Mouse (Mus musculus): ENCODE data around the gene Nek7. TPM values are rescaled to one million over a fixed set of nuclear protein-coding genes. Genes with fewer than 3 reads are reported as not detected.

The Nek7 gene
- total RNA-seq, 2 experiments from 2014 or later: 51.2 to 56.9 TPM

DNA sequence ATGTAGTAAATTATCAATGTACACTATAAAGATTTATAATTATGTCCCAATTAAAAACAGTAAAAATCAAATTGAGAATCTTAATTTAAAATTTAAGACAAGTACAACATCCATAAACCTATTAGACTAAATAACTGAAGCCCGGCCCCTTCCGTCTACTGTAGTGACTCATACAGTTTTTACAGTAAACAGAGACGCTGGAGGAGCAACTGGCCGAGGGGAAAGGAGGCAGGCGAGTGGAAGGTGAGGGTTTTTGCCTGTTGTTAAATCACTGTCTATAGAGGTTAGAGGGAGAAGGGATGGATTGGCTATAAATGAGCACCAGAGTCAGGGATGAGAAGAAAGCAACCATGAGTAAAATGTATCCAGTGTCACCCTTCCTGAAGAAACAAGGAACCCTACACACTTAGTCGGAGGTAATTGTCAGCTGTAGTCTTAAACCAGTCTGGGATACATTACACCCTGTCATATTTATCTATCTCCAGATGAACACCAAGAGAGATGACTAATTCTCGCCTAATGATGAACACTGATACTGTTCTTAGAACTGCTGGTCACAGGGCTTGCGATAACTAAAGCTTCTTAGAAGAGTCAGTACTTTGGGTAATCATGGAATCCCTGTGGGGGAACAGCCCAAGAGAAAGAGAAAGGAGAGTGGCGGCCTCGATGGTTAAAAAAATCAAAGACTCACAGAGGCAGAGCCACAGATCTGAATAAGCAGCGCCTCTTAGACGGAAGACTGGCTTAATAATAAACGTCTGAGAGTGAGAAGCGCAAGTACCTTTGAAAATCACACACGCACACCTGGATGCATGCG is 84.0 kb downstream of the Nek7 start:
- intact Hi-C loops (cut with DNase I; ENCODE audit: low total_unique reads): no loop called here
- no peak for DNase-seq

DNA sequence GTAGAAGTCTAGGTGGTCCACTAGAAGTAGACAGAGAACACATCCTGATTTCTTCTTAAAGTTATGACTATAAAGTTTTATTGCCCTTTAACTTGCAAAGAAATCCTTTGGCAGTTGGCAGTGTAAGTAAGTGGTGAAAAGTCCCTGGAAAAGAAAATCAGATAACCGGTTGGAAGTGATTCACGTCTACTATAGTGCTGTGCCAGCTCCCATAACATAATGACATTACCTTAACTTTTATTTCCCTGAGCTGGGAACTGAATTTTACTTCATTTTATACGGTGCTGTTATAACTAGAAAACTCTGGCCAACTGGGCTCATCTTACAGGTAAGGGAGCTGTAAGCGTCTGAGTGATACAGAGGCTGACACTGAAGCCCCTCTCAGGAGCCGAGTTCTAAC is 89.3 kb downstream of the Nek7 start:
- intact Hi-C loops (cut with DNase I; ENCODE audit: low total_unique reads): no loop called here

DNA sequence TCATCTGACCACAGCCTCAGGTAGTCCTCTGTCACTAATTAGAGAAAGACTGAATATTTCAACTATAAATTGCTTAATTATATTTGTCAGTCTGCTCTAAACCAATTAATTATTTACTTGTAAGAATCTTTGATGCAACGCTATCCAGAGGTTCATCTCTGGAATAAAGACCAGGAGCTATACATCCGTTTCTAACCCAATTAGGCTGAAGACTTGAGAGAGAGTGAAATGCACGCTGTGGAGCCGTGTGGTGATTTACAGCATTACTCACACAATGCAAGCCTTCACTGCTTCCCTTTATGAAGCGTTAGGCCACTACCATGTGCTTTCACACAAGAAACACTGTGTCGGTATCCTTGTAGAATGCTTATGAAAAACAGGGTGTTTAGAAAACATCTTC is 96.0 kb downstream of the Nek7 start:
- intact Hi-C loops (cut with DNase I; ENCODE audit: low total_unique reads): no loop called here
- DNase-seq: no peak

More for the DNA sequence above, 89.3 kb downstream of the Nek7 start:
- DNase-seq: no peak

DNA sequence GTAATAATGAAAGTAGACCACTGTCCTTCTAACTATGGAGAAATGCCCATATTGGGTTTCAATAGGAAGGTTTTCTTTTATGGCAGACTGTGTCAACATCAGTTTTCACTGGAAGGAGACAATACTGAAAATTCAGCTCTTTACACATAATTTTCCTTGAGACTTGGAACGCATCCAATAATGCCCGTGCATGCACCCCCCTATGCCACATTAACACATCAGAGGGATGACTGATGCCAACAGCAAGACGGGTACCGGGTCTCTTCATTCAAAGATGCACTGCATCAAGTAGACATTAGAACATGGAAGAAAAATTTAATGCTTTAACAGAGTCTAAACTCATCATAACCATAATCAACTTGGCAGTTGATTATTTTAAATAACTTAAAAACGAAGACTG is 101.7 kb downstream of the Nek7 start:
- intact Hi-C loops (cut with DNase I; ENCODE audit: low total_unique reads): no loop called here
- DNase-seq: no peak

DNA sequence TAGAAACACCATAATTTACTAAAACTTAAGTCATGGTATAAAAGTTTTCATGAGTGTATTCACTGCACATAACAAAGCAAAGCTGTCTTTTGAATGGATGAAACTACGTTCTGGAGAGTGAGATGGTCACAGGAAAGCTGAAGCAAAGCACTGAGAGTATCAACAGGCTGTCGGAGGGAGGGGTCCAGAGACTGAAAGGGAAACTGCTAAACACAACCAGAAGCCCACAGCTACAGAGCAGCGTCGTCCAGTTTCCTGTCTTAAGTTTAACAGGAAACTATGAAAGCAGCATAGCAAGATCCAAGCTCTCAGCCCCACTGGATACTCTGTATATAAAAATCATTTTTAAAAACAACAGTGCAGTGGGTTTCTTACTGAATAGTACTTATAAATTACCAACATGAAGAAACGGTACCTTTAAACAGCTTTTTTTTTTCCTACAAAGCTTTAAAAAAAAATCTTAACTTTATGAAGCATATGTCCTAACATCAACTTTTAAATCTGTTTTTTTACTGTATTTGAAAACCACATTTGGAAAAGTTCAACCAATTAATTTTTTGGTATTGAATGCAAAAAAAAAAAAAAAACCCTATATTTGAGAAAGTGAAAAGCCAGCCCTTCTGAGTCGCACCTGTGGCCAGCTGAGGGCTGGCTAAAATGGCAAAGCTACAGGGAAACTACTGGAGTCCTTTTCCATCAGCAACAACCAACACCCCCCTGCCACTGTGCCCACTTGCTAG is 102.4 kb downstream of the Nek7 start:
- intact Hi-C loops (cut with DNase I; ENCODE audit: low total_unique reads): no loop called here

DNA sequence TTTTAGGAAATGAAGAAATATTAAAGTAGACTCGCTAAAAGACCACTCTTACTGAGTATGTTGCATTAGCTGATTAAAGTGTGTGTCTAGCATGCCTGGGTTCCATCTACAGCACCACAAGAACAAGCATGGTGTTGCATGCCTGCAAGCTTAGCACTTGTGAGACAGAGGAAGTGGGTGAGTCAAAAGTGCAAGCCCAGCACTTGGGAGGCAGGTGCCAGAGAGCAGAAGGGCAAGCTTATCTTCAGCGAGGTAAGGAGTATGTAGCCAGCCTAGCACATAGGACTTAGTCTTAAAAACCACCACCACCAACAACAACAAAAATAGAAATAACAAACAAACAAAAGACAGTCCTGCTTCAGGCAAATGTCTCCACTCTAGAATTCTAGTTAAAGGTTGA is 103.0 kb downstream of the Nek7 start:
- intact Hi-C loops (cut with DNase I; ENCODE audit: low total_unique reads): no loop called here
- no peak for DNase-seq

More for the DNA sequence above, 102.4 kb downstream of the Nek7 start:
- DNase-seq: no peak

DNA sequence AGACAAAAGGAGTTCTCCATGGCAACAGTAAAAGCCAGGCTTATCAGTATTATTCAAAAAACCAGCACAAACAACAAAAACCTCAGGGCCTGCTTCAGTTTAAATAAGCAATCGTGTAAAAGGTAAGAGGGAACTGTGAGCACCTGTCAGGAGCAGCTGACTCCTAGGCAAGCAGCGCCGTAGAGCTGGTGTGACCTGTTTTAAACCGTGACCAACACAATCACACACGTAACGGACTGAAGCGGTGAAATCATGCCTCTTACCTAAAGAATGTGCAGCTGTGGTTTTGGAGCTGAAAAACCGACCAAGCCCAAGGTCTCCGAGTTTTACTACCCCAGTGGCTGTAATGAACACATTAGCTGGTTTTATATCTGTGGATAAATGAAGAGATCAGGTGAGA is 104.6 kb downstream of the Nek7 start:
- no peak for DNase-seq
- intact Hi-C loops (cut with DNase I; ENCODE audit: low total_unique reads): no loop called here

DNA sequence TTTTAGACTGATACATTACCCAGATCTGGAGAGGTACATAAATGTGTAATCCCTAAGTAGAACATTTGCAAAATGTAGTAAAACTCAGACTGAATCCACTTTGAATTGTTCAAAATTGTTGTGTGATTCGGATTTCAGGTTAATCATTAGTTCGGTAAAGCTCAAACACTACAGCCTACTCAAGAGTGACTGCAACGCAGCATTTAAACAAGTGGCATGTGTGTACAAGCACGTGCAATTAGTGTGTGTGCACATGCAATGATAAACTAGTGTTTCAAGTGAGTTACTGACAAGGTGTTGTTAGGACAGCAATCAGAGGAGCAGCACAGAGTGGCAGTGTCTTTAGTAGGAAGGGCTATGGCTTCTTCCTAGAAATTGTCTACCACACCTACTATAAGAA is 106.0 kb downstream of the Nek7 start:
- intact Hi-C loops (cut with DNase I; ENCODE audit: low total_unique reads): no loop called here
- DNase-seq: no peak

DNA sequence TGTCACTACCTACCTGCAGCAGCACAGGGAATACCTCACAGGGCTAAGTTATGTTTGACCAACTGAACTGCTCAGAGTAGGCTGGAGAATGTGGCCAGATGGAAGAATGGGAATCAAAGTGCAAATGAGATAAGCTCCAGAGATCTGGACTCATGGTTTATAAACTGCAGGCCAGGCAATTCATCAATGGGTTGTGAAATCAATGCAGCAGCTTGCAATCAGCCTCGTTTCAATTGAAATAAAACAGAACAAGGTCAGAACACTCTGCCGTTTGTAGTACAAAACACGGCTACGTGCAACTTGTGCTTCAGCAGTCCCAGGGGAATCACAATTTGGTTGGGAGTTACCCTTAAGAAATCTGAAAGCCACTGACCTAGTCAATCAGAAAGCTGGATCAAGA is 109.4 kb downstream of the Nek7 start:
- intact Hi-C loops (cut with DNase I; ENCODE audit: low total_unique reads): no loop called here
- no peak for DNase-seq

DNA sequence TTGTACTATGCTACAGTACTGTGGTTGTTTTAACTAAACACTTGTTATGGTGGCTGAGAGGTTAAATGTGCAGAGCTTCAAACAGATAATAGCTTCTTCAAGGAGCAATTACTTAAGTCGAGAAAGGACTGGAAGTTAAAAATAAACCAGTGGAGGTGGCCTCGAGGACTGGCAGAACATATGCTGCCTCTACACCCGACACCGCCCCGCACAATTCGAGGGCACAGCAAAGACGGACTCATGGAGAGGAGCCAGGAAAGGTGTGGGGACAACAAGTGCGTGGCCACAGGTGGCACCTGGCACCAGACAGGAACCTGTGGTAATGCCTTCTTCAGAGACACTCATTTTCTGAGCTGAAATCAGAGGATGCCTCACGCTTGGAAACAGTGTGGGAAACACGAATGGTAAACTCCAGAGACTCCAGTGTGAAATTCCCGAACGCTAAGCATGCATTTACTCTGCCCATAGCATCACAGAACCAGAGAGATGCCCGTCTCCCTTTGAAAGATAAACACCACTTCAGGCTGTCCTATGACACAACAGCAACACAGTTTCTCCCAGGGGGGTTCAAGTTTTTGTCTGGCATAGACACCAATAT is 112.4 kb downstream of the Nek7 start:
- DNase-seq: no peak
- intact Hi-C loops (cut with DNase I; ENCODE audit: low total_unique reads): no loop called here

DNA sequence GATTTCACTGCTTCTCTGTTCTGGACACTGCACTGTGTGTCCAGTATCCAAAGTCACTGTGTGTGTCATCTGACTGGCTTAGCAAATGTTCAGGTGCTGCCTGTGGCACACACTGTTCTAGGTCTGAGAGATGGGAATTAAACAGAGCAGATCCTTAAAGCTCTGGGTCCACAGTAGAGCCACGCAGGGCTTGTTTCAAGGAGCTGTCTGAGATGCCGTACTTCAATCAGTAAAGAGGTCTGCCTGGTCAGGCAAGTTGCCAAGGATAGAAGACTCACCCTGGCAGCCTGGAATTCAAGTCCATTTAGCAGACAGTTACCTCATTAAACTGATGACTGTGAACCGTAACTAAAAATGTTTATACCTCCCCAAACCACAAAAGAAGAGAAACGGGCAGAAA is 112.9 kb downstream of the Nek7 start:
- intact Hi-C loops (cut with DNase I; ENCODE audit: low total_unique reads): no loop called here
- no peak for DNase-seq

DNA sequence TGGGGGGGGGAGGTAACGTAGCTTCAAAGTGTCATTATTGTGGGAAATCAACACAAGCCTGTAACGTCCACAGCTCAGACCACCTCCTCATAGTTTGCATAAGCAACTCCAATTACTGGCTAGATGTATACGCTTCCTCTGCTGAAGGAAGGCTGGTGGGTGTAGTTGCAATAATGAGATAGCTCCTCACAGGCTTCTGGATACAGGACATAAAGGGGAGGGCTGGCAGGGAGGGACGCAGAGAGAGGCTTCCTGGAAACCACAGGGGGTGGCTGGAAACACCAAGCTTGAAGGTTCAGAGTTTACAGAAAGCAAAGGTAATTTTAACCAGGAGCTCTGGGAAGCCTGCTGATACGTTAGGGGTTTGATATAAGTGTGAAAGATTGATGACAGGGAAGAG is 115.7 kb downstream of the Nek7 start:
- DNase-seq: no peak

DNA sequence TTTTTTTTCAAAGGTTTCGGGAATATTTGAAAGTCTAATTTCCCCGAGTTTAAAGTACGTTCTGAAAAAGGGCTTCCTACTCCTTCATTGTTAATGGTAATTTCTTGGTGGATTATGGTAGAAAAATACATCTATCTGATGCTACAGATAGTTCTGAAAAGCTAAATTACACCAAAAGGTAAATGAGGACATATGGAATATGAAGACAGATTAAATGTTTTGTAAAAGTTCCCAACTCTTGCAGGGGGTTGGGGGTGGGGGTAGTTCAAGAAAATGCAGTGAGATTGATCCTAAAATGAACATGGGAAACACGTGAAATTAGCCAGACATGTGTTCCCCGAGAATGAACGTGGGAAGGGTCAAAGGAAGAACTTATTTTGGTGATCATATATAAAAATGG is 119.2 kb downstream of the Nek7 start:
- DNase-seq: no peak
- intact Hi-C loops (cut with DNase I; ENCODE audit: low total_unique reads): no loop called here

More for the DNA sequence above, 115.7 kb downstream of the Nek7 start:
- intact Hi-C loops (cut with DNase I; ENCODE audit: low total_unique reads): no loop called here

DNA sequence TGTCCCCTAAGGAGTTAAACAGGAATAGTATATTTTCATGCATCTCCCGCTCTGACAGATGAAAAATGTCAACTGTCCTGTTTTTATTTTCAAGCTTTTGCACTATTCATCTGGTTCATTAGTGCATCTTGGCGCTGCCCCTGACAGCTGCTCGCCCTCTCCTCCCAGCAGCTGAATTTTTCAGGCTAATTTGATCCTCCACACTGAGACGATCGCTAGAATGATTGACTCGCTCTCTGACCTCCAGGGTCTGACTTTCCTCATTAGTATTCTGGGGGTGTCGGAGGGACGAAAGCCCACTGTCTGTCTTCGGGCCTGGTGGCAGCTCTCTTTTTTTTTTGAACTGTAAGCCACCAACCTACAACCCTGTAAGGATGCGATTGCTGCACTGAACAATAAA is 119.8 kb downstream of the Nek7 start:
- intact Hi-C loops (cut with DNase I; ENCODE audit: low total_unique reads): no loop called here
- no peak for DNase-seq

DNA sequence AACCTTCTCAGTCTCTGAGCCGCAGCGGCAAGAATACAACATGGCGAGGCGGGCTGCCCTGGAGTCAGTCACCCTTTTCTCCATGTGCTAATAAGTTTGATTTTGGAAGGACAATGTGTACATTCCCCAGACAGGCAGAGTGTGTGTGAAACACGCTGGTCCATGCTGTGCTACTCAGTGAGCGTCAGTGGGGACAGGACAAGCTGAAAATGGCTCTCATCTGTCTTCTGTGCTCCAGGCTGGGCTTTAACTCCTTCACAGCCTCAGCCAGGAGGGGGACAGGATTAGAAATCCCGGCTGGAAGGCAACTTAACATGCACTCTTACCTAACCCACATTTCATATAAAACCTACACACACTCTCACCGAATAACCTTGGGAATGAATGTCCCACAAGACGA is 120.5 kb downstream of the Nek7 start:
- DNase-seq: no peak
- intact Hi-C loops (cut with DNase I; ENCODE audit: low total_unique reads): loop anchor here (10.0 kb wide), 1 partner anchor 125 kb away; the partner anchor contains the start of gene Nek7

DNA sequence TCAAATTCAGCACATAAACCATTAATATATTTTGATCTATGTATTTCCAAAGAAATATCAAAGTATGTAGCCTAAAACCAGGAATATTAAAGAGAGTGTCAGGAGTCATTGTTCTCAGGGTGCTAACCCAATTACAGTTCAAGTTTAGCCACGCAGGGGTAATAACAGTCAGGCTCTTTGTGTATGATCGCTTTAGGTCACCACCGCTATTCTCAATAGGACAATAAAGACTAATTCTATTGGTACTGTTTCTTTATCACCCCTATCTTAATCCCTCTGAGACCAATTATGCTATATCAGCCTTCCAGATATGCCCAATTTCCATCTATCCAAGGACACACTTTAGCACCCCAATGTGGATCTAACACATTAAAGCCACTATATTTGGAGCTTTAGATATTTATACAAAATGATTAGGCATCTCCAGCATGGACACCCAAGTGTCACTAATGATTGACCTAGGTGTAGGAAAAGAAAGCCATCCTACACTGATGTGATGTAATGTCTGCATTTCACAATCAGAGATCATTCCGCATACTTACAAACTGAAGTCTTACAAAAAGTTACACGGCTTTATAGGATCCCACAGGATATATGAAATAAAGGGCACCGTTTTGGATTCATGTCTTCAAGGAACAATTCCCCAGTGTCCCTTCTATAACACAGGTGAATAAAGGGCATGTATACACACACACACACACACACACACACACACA is 128.4 kb downstream of the Nek7 start:
- no peak for DNase-seq
- intact Hi-C loops (cut with DNase I; ENCODE audit: low total_unique reads): loop anchor here (10.0 kb wide), 1 partner anchor 133 kb away; the partner anchor contains the start of gene Nek7

DNA sequence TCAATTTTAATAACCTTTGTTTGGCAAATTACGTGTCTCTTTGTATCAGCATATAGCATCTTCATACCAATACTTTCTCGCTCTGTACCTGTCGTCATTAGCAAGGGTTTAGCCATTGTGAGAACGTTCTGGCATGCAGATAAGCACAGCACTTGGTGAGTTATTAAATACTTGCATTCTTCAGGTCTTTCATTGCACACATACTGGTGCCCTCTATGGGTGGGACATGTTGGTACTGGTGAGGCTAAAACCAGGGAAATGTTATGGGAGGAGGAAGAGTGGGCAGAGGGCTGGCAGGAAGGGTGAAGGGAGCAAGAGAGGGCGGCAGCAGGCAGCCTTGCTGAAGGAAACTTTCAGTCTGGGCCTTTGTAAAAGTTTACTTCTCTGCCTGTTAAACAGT is 132.4 kb downstream of the Nek7 start:
- intact Hi-C loops (cut with DNase I; ENCODE audit: low total_unique reads): no loop called here
- no peak for DNase-seq

DNA sequence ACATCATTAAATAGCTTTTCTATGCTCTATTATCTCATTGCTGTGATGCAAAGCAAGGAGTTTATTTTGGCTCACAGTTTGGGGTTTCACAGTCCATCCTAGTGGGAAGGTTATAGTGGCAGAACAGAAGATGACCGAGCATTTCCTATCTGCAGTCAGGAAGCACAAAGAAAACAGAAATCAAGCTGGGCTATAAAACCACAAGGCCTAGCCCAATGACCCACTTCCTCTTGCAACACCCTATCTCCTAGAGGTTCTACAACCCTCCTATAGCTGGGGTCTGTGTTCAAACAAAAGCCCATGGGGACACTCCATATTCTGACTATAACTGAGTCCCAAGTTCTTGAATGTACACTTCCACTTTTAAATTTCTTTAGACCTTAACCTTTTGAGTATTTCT is 139.2 kb downstream of the Nek7 start:
- intact Hi-C loops (cut with DNase I; ENCODE audit: low total_unique reads): no loop called here
- no peak for DNase-seq

DNA sequence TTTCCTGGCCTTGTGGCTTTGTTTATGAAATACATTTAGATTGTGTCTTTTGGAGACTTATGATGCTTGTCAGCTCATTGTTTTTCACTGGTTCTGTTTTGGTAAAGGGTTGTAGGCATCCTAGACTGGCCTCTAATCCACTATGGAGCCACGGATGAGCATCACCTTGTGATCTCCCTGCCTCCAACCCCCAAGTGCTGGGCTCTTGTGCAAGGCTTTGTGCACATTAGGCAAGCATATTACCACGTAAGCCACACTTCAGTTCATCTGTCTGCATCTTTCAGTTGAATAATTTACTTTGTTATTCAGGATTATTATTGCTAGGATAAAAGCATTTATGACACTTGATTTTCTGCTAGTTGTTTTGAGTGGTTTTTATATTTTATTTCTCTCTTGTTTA is 154.6 kb downstream of the Nek7 start:
- intact Hi-C loops (cut with DNase I; ENCODE audit: low total_unique reads): no loop called here
- DNase-seq: no peak

DNA sequence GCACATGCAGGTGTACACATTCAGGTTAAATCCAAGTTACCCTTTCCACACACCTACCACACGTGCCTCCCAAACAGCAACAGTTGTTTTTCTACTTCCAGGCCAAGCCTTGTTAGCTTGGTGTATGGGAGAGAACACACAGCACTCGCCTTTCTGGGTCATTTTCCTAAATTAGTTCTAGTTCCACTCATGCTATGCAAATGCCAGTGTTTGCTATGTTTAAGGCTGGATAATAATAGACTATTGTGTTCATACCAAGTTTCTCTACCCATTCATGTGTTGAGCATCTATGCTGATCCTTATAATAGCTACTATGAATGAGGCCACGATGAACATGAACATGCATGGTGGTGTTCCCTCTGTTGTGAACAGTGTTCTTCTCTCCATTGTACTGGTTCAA is 158.5 kb downstream of the Nek7 start:
- intact Hi-C loops (cut with DNase I; ENCODE audit: low total_unique reads): no loop called here
- DNase-seq: no peak
